Mouse (Mus musculus) adrenal gland (tissue): ENCODE measurements around the gene Farp2.
"Not testable (repeated sequence)": the region's sequence is repeated elsewhere in the genome, so short reads cannot be mapped to it uniquely, and the experiment has no call there.

Experiments used
- intact Hi-C: fragments of 180-260 bp; cut with DNase I; formaldehyde crosslinking; loops from one replicate; pipeline ENCODE4 v1.15.1; 2025

Farp2 gene

DNA sequence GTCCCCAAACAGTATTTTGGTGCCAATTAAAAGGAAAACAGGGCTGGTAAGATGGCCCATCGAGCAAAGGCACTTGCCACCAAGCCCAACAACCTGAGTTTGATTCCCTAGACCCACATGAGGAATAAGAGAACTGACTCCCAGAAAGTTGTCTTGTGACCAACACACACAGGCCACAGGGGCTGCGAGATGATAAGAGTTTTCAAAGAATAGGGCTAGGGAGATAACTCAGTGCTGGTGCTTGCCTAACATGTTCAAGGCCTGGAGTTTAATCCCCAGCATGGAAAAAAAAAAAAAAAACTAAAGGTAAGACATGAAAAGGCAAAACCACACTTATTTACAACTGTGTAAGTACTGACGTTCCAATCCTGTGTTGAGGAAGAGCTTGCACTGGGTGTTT is 118.9 kb downstream of the Farp2 start:
- intact Hi-C loops, result loop anchor here (5.0 to 10.0 kb wide), 2 partner anchors 94 to 118 kb away; partner anchors contain the start of gene Farp2

DNA sequence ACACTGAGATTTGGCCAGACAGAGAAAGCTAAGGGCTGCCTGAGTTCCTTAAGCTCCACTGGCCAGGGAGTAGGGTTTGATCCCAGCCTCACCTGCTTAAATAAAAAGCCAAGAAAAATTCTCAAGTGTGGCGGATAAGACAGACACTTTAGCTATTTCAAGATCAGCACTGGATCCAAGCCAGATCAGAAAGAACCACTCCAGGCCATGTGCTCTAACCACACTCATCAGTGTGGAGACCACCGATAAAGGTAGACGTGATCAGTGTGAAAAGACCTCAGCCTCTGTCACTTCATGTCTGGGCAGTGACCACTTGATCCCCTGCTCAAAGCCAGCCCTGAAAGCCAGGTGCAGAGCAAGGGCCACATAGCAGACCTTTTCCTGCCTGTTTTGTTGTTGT is 120.8 kb downstream of the Farp2 start:
- intact Hi-C loops, result loop anchor here (5.0 to 10.0 kb wide), 2 partner anchors 92 to 120 kb away; partner anchors contain the start of gene Farp2

DNA sequence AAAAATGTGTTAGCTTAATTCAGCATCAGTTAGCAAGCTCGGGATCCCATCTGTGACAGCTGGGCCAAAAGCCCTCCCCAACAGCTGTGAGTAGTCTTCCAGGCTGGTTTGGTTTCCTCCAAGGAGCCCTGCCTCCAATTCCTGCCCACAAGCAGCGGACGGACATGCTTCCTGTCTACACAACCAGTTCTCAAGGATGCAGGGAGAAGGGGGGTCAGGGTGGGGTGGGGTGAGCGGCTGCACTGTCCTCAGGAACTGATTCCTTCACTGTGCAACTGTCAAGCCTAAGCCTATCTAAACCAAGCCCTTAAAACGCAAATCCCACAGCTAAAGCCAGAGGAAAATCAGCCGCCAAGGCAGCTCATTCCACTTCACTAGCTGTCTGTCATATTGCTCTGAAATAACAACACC is 122.6 kb downstream of the Farp2 start:
- intact Hi-C loops, result loop anchor here (5.0 to 10.0 kb wide), 2 partner anchors 90 to 122 kb away; partner anchors contain the start of gene Farp2

DNA sequence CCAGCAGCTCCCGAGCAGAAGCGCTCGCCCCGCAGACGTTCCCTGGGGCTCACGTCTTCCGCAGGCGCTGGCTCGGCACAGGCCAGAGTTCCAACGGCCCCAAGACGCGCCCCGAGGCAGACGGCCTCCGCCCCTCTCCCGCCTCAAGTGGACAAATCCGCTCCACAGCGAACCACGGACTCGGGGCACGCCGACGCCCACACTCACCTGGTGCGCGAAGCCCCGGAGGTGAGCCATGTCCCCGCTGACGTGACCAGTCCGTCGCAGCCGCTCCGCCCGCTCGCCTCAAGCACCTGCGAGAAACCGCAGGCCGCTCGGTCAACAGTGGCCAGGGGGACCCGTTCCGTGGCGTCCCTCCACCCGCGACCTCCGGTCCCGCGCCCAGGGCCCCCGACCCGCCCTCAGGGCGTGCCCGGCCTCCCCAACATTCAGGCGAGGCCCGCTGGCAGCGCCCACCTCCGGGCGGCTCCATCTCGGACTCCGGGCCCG is 123.3 kb downstream of the Farp2 start:
- intact Hi-C loops, result loop anchor here (5.0 to 10.0 kb wide), 2 partner anchors 37 to 90 kb away; no protein-coding TSS in a partner anchor

DNA sequence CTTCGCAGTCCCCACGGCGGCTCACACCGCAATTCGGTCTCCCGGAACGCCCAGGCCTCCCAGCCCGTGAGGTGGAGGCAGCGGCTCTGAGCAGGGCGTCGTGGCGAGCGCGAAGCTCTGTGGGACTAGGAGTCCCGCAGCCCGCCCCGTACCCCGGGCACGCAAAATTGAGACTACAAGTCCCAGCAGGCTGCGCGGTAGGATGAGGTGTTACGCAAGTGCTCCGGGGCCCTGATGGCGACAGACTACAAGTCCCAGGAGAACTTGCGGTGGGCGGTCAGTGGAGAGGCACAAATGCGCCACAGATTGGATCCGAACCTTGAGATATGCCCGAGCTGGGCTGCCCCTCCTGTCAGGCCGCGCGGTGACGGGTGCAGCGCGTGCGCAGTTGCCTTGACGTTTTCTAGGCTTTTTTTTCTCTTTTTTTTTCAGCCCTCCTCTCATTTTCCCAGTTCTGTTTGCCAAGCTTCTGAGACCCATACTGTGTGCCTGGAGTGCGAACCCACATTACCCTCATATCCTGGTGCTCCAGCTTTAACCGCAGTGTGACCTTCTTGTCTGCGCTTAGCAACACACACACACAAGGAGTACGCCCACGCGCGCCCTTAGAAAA is 123.8 kb downstream of the Farp2 start:
- intact Hi-C loops, result loop anchor here (5.0 to 10.0 kb wide), 2 partner anchors 37 to 89 kb away; no protein-coding TSS in a partner anchor

DNA sequence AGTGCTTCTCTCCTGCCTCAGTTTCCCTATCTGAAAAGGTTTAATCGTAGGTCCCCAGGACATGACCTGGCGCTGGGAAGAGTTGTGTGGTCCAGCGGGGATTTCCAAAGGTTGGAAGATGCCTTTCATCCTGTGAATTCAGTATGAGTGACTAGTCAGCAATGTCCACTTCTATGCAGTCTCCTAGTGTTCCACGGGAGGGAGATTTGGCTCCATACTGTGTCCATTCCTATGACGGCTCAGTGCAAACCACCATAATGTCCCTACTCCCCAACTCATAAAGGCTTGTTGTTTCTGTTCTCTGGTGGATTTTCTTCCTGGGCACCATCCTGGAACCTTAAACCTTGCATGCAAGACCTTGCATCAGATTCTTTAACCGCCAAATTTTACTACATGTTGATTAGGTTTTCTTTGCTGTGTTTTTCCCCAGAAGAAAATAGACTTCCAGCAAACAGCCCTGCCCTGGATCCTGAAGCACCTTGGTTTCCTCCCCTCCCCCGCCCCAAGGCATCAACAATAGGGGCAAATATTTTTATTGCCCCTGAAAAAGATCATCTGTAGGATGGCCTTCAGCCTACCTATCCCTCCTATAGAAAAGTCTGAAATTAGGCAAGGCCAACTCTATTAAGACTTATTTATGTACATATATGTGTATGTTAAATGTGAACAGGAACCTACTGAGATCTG is 124.5 kb downstream of the Farp2 start:
- intact Hi-C loops, result loop anchor here (5.0 to 10.0 kb wide), 2 partner anchors 36 to 88 kb away; no protein-coding TSS in a partner anchor

DNA sequence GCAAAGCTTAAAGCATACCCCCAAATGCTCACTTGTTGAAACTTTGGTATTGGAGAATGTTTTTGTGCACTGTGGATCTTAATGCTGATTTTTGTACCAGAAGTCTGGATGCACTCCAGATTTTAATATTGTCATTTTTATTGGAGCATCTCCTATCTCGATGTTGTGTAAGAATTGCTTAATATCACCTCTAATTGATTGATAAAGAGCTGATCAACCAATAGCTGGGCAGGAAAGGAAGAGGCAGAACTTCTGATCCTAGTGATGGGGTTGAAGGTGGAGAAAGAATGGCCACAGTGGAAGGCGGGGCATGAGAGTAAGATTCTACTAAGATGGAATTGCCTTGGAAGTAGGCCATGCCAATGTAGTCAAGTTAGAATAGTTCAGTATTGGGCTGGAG is 130.1 kb downstream of the Farp2 start:
- intact Hi-C loops, result no loop called here

DNA sequence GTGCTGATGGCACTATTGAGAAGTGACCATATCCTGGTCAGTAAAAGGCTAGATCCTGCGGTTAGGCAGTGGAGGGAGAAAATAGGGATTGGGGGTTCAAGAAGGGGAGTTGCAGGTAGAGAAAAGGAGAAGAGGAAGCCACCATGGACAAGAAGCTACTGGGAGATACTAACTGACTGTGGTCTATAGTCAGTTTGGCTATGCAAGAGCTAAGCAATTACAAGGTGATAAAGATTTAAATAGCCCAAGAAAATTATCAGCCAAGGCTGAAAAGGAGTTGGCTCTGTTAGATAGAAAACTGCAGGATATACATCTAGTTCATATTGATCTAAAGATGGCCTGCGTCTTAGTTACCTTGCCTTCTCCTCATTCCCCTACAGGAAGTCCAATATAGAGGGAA is 130.8 kb downstream of the Farp2 start:
- intact Hi-C loops, result no loop called here

DNA sequence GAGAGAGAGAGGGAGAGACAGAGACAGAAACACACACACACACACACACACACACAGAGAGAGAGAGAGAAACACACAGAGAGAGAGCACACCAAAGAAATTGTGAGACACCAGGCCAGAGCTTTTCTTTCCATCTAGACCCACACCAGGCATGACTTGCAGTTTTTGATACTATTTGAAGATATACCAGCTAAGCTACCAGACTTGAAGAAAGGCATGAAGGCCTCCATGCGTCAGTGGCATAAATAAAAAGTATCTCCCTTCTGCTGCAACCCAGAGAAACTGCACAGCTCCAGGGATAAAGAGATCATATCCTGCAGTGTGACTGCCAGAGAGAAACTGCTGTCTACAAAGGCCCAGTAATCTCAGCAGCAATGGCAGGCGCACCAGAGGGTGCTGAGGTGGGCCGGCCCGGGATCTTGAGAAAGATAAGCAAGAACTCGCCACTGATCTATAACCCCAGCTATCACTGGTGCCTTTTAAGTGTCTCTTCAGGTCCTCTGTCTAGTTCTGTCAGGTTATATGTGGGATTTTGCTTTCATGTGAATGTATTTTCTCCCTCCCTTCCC is 137.8 kb downstream of the Farp2 start:
- intact Hi-C loops, result no loop called here

DNA sequence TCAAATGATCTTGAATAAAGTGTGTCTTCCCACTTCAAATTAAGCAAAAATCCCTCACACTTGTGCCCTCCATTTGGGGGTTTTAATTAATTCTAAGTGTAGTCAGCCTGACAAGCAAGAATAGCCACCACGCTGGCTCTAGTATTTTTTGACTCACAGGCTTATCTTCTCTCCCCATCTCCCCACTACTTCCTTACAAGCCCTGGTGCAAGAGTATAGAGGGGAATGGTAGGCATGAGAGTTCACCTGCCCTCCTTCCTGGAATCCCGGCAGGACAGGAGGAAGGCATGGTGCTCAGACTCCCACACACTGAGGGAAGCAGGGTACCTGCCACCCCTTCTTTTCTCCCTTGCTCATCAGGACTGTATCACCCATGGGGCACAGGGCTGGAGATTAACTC is 142.4 kb downstream of the Farp2 start:
- intact Hi-C loops, result no loop called here

DNA sequence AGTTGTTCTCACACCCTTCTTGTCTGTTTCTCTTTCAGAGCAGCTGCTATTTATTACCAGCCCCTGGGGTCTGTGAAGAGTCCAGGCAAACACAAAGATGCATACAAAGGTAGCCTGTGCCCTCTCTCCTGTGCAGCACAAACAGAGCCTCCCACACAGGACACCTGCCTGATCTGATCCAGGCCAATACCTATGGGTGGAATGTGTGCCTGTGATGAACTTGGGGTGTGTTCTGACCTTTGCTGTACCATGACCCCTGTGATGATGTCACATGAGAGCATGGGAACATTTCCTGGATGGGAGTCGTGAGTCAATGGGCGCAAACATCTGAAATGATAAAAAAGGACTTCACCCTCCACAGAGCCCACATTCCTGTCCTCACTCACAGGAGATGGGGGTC is 142.9 kb downstream of the Farp2 start:
- intact Hi-C loops, result no loop called here

DNA sequence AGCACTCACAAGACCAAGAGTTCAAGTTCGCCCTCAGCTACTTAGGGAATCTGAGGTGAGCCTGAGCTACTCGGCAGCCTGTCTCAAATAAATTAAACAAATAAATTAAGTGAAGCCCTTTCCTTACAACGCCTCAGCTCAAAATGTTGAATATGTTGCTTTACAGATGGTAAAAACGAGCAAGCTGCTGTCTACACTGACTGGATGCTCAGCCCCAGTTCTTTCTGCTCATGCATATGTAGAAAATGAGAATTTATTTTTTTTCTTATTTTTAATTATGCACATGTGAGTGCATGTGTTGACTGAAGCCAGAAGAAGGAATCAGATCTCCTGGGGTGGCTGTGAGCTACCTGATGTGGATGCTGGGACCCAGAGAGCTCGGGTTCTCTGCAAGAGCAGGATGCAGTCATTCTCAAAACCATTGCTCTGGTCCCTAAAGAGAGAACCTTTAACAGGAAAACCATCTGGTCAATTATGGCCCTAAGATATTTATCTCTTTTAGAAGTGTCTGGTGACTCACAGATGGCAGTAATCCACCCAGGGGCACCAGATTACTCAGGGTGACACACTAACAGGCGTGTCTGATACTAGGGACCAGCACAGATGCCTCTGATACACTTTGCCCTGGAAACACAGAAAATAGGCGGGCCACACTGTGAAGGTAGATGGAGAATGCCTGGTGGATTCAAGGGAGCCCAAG is 144.6 kb downstream of the Farp2 start:
- intact Hi-C loops, result no loop called here

DNA sequence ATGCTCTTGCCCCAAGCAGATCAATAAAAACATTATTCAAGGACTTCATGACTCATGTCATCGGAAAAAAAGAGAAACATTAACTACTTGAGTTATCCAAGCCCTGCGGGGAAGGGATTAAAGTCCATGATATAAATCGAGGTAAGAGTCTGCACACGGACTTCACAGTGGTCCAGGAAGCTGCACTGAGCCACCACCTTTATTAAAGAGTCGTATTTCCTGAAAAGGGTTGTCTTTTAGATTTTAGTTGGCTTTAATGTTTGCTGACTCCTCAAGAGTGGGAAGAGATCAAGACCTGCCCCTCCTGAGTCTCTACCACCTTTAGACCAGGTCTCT is 145.1 kb downstream of the Farp2 start:
- intact Hi-C loops, result no loop called here

DNA sequence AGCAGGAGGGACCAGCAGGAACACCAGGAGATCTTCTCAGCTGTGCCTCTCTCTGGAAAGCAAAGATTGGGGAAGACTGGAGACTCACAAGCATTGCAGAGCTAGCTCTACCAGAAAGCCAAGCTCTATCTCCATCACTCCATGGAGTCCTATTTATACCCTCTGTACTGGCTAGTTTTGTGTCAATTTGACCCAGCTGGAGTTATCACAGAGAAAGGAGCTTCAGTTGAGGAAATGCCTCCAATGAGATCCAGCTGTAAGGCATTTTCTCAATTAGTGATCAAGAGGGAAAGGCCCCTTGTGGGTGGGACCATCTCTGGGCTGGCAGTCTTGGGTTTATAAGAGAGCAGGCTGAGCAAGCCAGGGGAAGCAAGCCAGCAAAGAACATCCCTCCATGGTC is 146.7 kb downstream of the Farp2 start, which contains the start of gene Stk25:
Gene Stk25, minus strand, starts transcription at position 101 of the 400 bp plus-strand sequence.
- intact Hi-C loops, result not testable (repeated sequence)

DNA sequence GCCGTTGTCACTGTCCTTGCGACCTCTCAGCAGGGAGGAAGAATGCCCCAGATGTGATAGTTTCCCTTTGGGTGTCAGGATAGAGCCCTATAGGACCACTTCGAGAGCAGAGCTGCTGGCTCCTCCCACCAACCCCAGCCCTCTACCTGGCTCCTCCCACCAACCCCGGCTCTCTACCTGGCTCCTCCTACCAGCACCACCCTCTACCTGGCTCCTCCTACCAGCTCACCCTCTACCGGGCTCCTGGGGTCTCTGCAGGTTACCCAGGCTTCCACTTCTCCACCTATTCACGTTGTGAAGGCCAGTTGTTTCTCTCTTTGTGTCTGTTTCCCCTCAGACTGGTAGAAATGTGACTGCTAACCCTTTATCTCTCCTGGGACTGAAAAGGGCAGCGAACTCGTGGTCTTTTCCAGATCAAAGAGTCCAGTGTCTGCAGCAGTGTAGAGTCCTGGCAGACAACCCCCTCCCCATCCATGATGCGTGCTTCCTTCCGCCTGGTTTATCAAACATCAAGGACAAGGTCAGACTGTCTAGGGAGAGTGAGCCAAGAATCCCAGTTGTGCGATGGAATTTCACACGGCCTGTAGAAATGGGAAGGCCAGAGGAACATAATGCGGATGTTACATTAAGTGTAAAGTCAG is 156.0 kb downstream of the Farp2 start:
- intact Hi-C loops, result loop anchor here (5.0 kb wide), 1 partner anchor 59 kb away; no protein-coding TSS in a partner anchor

DNA sequence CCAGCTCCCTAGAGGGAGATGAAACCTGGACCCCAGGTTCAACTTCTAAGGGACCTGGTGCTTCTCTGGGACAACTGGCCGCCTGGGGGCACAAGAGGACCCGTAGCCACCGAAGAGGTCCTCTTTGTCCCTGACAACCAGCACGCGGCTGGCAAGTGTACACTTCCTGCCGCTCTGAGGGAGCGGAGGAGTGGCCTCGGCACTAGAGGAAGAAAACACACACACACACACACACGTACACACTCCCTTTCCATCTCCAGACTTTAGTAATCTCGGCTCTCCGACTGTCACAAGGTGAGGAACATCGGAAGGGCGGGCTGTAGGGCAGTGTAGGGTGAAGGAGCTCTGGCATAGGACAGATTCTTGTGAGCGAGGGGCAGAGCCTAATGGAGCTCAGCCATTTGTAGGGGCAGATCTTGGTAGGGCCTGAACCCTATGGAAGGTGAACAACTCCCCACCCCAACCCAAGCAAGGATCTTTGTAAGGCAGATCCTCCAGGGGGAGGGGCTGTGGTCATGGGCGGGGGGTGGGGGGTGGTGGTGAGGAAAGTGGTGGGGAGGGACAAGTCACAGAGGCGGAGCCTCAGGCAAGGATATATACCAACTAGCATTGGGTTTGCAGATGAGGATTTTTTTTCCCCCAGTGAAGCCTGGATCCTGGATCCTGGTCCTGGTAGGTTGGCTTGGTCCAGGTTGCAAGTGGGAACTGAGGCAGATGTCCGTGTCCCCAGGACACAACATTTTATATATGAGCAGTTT is 157.1 kb downstream of the Farp2 start:
- intact Hi-C loops, result loop anchor here (5.0 kb wide), 1 partner anchor 58 kb away; no protein-coding TSS in a partner anchor

DNA sequence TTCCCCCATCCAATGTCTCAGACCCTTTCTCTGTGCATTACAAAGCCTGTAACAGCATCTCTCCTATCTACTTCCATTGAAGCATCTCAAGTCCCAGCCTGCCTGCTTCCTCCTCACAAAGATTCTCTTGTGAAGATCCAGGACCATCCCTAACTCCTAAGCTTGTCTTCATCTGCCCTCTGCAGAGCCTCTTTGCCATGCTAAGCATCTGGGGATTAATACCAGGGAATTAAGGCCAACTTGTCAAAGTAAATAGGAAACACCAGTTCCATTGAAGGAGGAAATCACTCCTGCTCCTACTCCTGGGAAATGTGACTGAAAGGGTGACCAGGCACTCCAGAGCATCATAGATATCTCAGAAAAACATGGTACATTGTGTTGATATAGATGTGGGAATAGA is 158.1 kb downstream of the Farp2 start:
- intact Hi-C loops, result loop anchor here (5.0 kb wide), 2 partner anchors 33 to 57 kb away; no protein-coding TSS in a partner anchor
